Mouse (Mus musculus): ENCODE measurements around the gene Sec22c. TPM values are rescaled to one million over a fixed set of nuclear protein-coding genes. Genes with fewer than 3 reads are reported as not detected.
A peak's percentile ranks its signal among the peaks of the same experiment; 100 is the strongest.

Sec22c gene
- polyA plus RNA-seq, 1 experiment from 2014 or later, result 6.2 TPM

GRCm38 (mm10) chr9:121710584-121710975, 5.3 kb upstream of the Sec22c start:
- H3K27ac ChIP-seq (ENCODE audit: poor library complexity, severe bottlenecking), result peak overlapping the region; percentile 100
- under 1% methylated on average over 18 of the region's 18 CpGs for WGBS
- no peaks in the 10 kb centered on the region for H3K27me3 ChIP-seq (replicated peaks)
- peak overlapping the region; percentile 94 for H3K4me3 ChIP-seq
- ATAC-seq (ENCODE audit: insufficient number of reproducible peaks, low FRiP score), result peak; percentile 62
- H3K36me3 ChIP-seq, result peaks cover 16% of the 10 kb centered on the region
- H3K4me2 ChIP-seq, result peak overlapping the region; percentile 89
- peaks cover 36% of the 10 kb centered on the region for H3K4me1 ChIP-seq (replicated peaks)
- peak overlapping the region; percentile 97 for H3K9ac ChIP-seq
- H3K9me3 ChIP-seq (replicated peaks), result no peaks in the 10 kb centered on the region

GRCm38 (mm10) chr9:121709898-121710583, 4.8 kb upstream of the Sec22c start, which contains the start of gene Ss18l2:
Gene Ss18l2, plus strand, starts transcription at chr9:121710329.
- H3K27ac ChIP-seq (ENCODE audit: poor library complexity, severe bottlenecking), result peak within 1 kb of the TSS; percentile 100
- WGBS, result 4% methylated on average over 37 of the region's 37 CpGs
- peak; percentile 100 for ATAC-seq (ENCODE audit: insufficient number of reproducible peaks, low FRiP score)

GRCm38 (mm10) chr9:121708506-121709486, 3.5 kb upstream of the Sec22c start:
- peaks cover 13% of the 10 kb centered on the region for H3K36me3 ChIP-seq
- no peaks in the 10 kb centered on the region for H3K27me3 ChIP-seq (replicated peaks)
- ATAC-seq (ENCODE audit: insufficient number of reproducible peaks, low FRiP score), result no peak
- H3K9ac ChIP-seq, result no peak overlapping the region
- no peaks in the 10 kb centered on the region for H3K9me3 ChIP-seq (replicated peaks)
- H3K4me2 ChIP-seq, result no peak overlapping the region
- no peak overlapping the region for H3K27ac ChIP-seq (ENCODE audit: poor library complexity, severe bottlenecking)
- H3K4me3 ChIP-seq, result no peak overlapping the region
- 60% methylated on average over 7 of the region's 7 CpGs for WGBS
- peaks cover 48% of the 10 kb centered on the region for H3K4me1 ChIP-seq (replicated peaks)

More at GRCm38 (mm10) chr9:121709898-121710583, 4.8 kb upstream of the Sec22c start, which contains the start of gene Ss18l2:
- Histone ChIP-seq H3K36me3 (peaks cover 16% of the 10 kb centered on the region), H3K9ac (peak within 1 kb of the TSS; percentile 97), H3K27me3 (replicated peaks) (no peaks in the 10 kb centered on the region), H3K9me3 (replicated peaks) (no peaks in the 10 kb centered on the region), H3K4me3 (peak within 1 kb of the TSS; percentile 94), H3K4me2 (peak within 1 kb of the TSS; percentile 89), H3K4me1 (replicated peaks) (peaks cover 41% of the 10 kb centered on the region)

- Histone ChIP-seq H3K36me3 (peaks cover 4% of the 10 kb centered on the region), H3K9ac (no peak overlapping the region), H3K27ac (ENCODE audit: poor library complexity, severe bottlenecking) (no peak overlapping the region), H3K27me3 (replicated peaks) (no peaks in the 10 kb centered on the region), H3K4me1 (replicated peaks) (peaks cover 53% of the 10 kb centered on the region), H3K4me3 (no peak overlapping the region), H3K9me3 (replicated peaks) (no peaks in the 10 kb centered on the region), H3K4me2 (no peak overlapping the region)
- no peak for ATAC-seq (ENCODE audit: insufficient number of reproducible peaks, low FRiP score)
- 44% methylated on average over 6 of the region's 6 CpGs for WGBS
Observed at GRCm38 (mm10) chr9:121707801-121708200, 2.5 kb upstream of the Sec22c start.

- H3K4me2 ChIP-seq, result peak overlapping the region; percentile 74
- H3K9ac ChIP-seq, result 0 out of 2 replicates have a peak overlapping the region, but pooled peaks have one; percentile 68
- peaks cover 42% of the 10 kb centered on the region for H3K4me1 ChIP-seq (replicated peaks)
- H3K27ac ChIP-seq (ENCODE audit: poor library complexity, severe bottlenecking), result 0 out of 2 replicates have a peak overlapping the region, but pooled peaks have one; percentile 36
- ATAC-seq (ENCODE audit: insufficient number of reproducible peaks, low FRiP score), result no peak
- H3K9me3 ChIP-seq (replicated peaks), result no peaks in the 10 kb centered on the region
- WGBS, result 72% methylated on average over 6 of the region's 6 CpGs
- H3K4me3 ChIP-seq, result no peak overlapping the region
- no peaks in the 10 kb centered on the region for H3K27me3 ChIP-seq (replicated peaks)
- no peaks in the 10 kb centered on the region for H3K36me3 ChIP-seq
Observed at GRCm38 (mm10) chr9:121706029-121706675, 862 bp upstream of the Sec22c start.

GRCm38 (mm10) chr9:121704261-121704645, 1.0 kb downstream of the Sec22c start:
- peak overlapping the region; percentile 36; the same call in 1 of the 2 replicates for H3K27ac ChIP-seq (ENCODE audit: poor library complexity, severe bottlenecking)
- ATAC-seq (ENCODE audit: insufficient number of reproducible peaks, low FRiP score), result no peak
- peak overlapping the region; percentile 82 for H3K4me3 ChIP-seq
- peaks cover 35% of the 10 kb centered on the region for H3K4me1 ChIP-seq (replicated peaks)
- WGBS, result 42% methylated on average over 11 of the region's 11 CpGs
- peak overlapping the region; percentile 74 for H3K4me2 ChIP-seq
- H3K27me3 ChIP-seq (replicated peaks), result no peaks in the 10 kb centered on the region
- H3K9ac ChIP-seq, result peak overlapping the region; percentile 68
- no peaks in the 10 kb centered on the region for H3K9me3 ChIP-seq (replicated peaks)
- 0 out of 2 replicates have a peak, but pooled peaks cover 3% of the 10 kb centered on the region for H3K36me3 ChIP-seq

GRCm38 (mm10) chr9:121697150-121698049, 7.9 kb downstream of the Sec22c start:
- Histone ChIP-seq H3K4me3 (no peak overlapping the region), H3K9ac (no peak overlapping the region), H3K4me1 (replicated peaks) (0 out of 2 replicates have a peak, but pooled peaks cover 5% of the 10 kb centered on the region), H3K4me2 (no peak overlapping the region), H3K27me3 (replicated peaks) (no peaks in the 10 kb centered on the region), H3K27ac (ENCODE audit: poor library complexity, severe bottlenecking) (no peak overlapping the region), H3K36me3 (peaks cover 13% of the 10 kb centered on the region; the same call in 1 of the 2 replicates), H3K9me3 (replicated peaks) (peaks cover 4% of the 10 kb centered on the region; the same call in 1 of the 2 replicates)
- peak; percentile 22; the same call in 1 of the 2 replicates for ATAC-seq (ENCODE audit: insufficient number of reproducible peaks, low FRiP score)
- WGBS, result 100% methylated on average over 1 of the region's 1 CpGs

GRCm38 (mm10) chr9:121696626-121697025, 8.7 kb downstream of the Sec22c start:
- Histone ChIP-seq H3K36me3 (peaks cover 16% of the 10 kb centered on the region; the same call in 1 of the 2 replicates), H3K9ac (no peak overlapping the region), H3K9me3 (replicated peaks) (peaks cover 4% of the 10 kb centered on the region; the same call in 1 of the 2 replicates), H3K27ac (ENCODE audit: poor library complexity, severe bottlenecking) (no peak overlapping the region), H3K4me2 (no peak overlapping the region), H3K4me3 (no peak overlapping the region), H3K27me3 (replicated peaks) (no peaks in the 10 kb centered on the region), H3K4me1 (replicated peaks) (0 out of 2 replicates have a peak, but pooled peaks cover 5% of the 10 kb centered on the region)
- no peak for ATAC-seq (ENCODE audit: insufficient number of reproducible peaks, low FRiP score)
- WGBS, result 90% methylated on average over 9 of the region's 9 CpGs

- ATAC-seq (ENCODE audit: insufficient number of reproducible peaks, low FRiP score), result no peak
- no peaks in the 10 kb centered on the region for H3K27me3 ChIP-seq (replicated peaks)
- H3K4me3 ChIP-seq, result no peak overlapping the region
- peaks cover 4% of the 10 kb centered on the region; the same call in 1 of the 2 replicates for H3K9me3 ChIP-seq (replicated peaks)
- peaks cover 20% of the 10 kb centered on the region for H3K36me3 ChIP-seq
- 74% methylated on average over 12 of the region's 12 CpGs for WGBS
- H3K9ac ChIP-seq, result no peak overlapping the region
- no peak overlapping the region for H3K4me2 ChIP-seq
- H3K4me1 ChIP-seq (replicated peaks), result 0 out of 2 replicates have a peak, but pooled peaks cover 5% of the 10 kb centered on the region
- H3K27ac ChIP-seq (ENCODE audit: poor library complexity, severe bottlenecking), result no peak overlapping the region
Observed at GRCm38 (mm10) chr9:121694736-121695135, 10.6 kb downstream of the Sec22c start.

- no peak overlapping the region for H3K9ac ChIP-seq
- ATAC-seq (ENCODE audit: insufficient number of reproducible peaks, low FRiP score), result no peak
- no peak overlapping the region for H3K4me2 ChIP-seq
- H3K4me1 ChIP-seq (replicated peaks), result 0 out of 2 replicates have a peak, but pooled peaks cover 4% of the 10 kb centered on the region
- H3K4me3 ChIP-seq, result no peak overlapping the region
- H3K36me3 ChIP-seq, result peaks cover 31% of the 10 kb centered on the region
- no peak overlapping the region for H3K27ac ChIP-seq (ENCODE audit: poor library complexity, severe bottlenecking)
- no peaks in the 10 kb centered on the region for H3K9me3 ChIP-seq (replicated peaks)
- H3K27me3 ChIP-seq (replicated peaks), result no peaks in the 10 kb centered on the region
- 84% methylated on average over 7 of the region's 7 CpGs for WGBS
Observed at GRCm38 (mm10) chr9:121690734-121691133, 14.6 kb downstream of the Sec22c start.

Measured in heart, embryonic 12.5 days (tissue).